Mouse (Mus musculus): ENCODE measurements at regions not wholly inside any gene's neighbourhood (a gene's known extent, or its start where the extent isn't known, plus 50 kb on each side); places are given as distances from the start of the nearest gene placed in this dataset.
"Not testable (repeated sequence)": the region's sequence is repeated elsewhere in the genome, so short reads cannot be mapped to it uniquely, and the experiment has no call there.

GRCm38 (mm10) chr5:7586547-7586946 lies 242.0 kb upstream of the Zfp804b start:
- Histone ChIP-seq H3K27ac (replicated peaks) (no peak overlapping the region), H3K27me3 (replicated peaks; ENCODE audit: low read depth, poor library complexity, severe bottlenecking) (no peaks in the 10 kb centered on the region), H3K36me3 (replicated peaks) (no peaks in the 10 kb centered on the region), H3K4me1 (no peaks in the 10 kb centered on the region), H3K9me3 (no peaks in the 10 kb centered on the region), H3K4me3 (no peak overlapping the region)
- DNase-seq (ENCODE audit: low spot score), result no peak

DNA sequence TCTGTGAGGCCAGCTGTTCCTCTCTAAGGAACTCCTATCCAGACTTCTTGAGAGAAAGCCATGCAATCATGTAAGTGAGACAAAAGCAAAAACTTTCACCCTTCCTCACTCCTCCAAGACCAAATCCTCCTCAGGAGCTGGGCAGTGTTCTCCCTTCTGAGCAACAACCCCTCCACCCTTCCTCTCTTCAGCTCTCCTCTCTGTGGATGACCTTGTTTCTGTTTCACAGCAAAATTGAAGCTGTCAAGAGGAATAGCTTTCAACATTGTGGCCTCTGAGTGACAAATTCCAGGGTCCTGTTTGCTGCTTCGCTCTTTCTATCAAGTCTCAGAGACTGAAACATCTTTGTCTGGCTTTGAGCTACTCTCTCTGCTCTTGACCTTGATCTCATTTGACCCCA lies 255.9 kb upstream of the Zfp804b start:
- no peaks in the 10 kb centered on the region for H3K27me3 ChIP-seq (replicated peaks; ENCODE audit: low read depth, poor library complexity, severe bottlenecking)
- no peak overlapping the region for H3K27ac ChIP-seq (replicated peaks)
- H3K4me1 ChIP-seq, result 0 out of 2 replicates have a peak, but pooled peaks cover 2% of the 10 kb centered on the region
- no peak for DNase-seq (ENCODE audit: low spot score)
- no peak overlapping the region for H3K4me3 ChIP-seq
- no peaks in the 10 kb centered on the region for H3K9me3 ChIP-seq
- no peaks in the 10 kb centered on the region for H3K36me3 ChIP-seq (replicated peaks)
- whole genome bisulfite sequencing, result 78% methylated on average over 1 of the region's 1 CpGs

- DNase-seq (ENCODE audit: low spot score), result no peak
- H3K4me3 ChIP-seq, result no peak overlapping the region
- H3K27ac ChIP-seq (replicated peaks), result no peak overlapping the region
- H3K36me3 ChIP-seq (replicated peaks), result no peaks in the 10 kb centered on the region
- no peaks in the 10 kb centered on the region for H3K27me3 ChIP-seq (replicated peaks; ENCODE audit: low read depth, poor library complexity, severe bottlenecking)
- no peaks in the 10 kb centered on the region for H3K9me3 ChIP-seq
- H3K4me1 ChIP-seq, result no peaks in the 10 kb centered on the region
These were observed 263.0 kb upstream of the Zfp804b start for GRCm38 (mm10) chr5:7607517-7607916.

- no peaks in the 10 kb centered on the region for H3K9me3 ChIP-seq
- no peaks in the 10 kb centered on the region for H3K36me3 ChIP-seq (replicated peaks)
- H3K27ac ChIP-seq (replicated peaks), result no peak overlapping the region
- no peak overlapping the region for H3K4me3 ChIP-seq
- DNase-seq (ENCODE audit: low spot score), result no peak
- H3K4me1 ChIP-seq, result no peaks in the 10 kb centered on the region
- 91% methylated on average over 2 of the region's 2 CpGs for WGBS
- H3K27me3 ChIP-seq (replicated peaks; ENCODE audit: low read depth, poor library complexity, severe bottlenecking), result no peaks in the 10 kb centered on the region
These were observed 263.4 kb upstream of the Zfp804b start for GRCm38 (mm10) chr5:7607924-7608323.

DNA sequence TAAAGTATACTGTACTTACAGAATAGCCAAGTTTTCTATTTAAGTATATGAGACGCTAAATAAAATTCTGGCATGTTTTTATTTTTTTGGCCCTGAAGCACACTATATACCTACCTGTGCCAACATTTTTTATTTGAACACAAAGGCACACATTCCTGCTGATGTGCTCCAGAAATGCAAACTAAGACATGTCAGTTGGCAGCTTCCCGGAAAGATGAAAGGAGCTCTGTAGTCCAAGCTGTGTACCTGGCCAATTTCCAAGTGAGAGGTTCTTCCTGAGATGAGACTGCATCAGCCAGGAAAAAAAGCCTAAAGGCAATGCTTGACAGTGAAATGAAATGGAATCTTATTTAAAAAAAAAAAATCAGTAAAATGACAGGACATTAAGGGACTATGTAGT lies 305.0 kb upstream of the Steap4 start:
- H3K36me3 ChIP-seq (replicated peaks), result no peaks in the 10 kb centered on the region
- no peak overlapping the region for H3K27ac ChIP-seq (replicated peaks)
- H3K4me3 ChIP-seq, result no peak overlapping the region
- H3K27me3 ChIP-seq (replicated peaks; ENCODE audit: low read depth, poor library complexity, severe bottlenecking), result no peaks in the 10 kb centered on the region
- DNase-seq (ENCODE audit: low spot score), result no peak
- WGBS, result 92% methylated on average over 2 of the region's 2 CpGs
- H3K9me3 ChIP-seq, result no peaks in the 10 kb centered on the region
- H3K4me1 ChIP-seq, result no peaks in the 10 kb centered on the region

- no peaks in the 10 kb centered on the region for H3K4me1 ChIP-seq
- no peaks in the 10 kb centered on the region for H3K36me3 ChIP-seq (replicated peaks)
- DNase-seq (ENCODE audit: low spot score), result no peak
- no peaks in the 10 kb centered on the region for H3K9me3 ChIP-seq
- H3K4me3 ChIP-seq, result no peak overlapping the region
- WGBS, result 76% methylated on average over 1 of the region's 1 CpGs
- no peaks in the 10 kb centered on the region for H3K27me3 ChIP-seq (replicated peaks; ENCODE audit: low read depth, poor library complexity, severe bottlenecking)
- H3K27ac ChIP-seq (replicated peaks), result no peak overlapping the region
These were observed 258.5 kb upstream of the Steap4 start for GRCm38 (mm10) chr5:7701776-7702175.

DNA sequence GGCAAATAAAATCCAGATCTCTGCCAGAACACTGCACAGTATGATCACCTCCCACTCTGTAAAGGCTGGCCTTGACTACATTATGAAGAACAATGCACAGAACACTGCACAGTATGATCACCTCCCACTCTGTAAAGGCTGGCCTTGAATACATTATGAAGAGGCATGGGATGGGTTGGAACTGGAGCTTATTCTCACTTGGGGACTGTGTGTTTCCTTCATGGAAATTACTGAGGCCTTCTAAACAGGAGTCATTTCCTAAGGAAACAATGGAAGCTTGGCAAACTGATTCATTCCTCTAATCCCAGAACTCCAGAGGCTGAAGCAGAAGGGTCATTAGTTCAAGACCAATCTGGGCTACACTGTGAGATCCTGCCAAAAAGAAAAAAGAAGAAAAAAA lies 240.7 kb upstream of the Steap4 start:
- Histone ChIP-seq H3K4me3 (no peak overlapping the region), H3K27me3 (replicated peaks; ENCODE audit: low read depth, poor library complexity, severe bottlenecking) (no peaks in the 10 kb centered on the region), H3K4me1 (no peaks in the 10 kb centered on the region), H3K27ac (replicated peaks) (no peak overlapping the region), H3K9me3 (no peaks in the 10 kb centered on the region), H3K36me3 (replicated peaks) (no peaks in the 10 kb centered on the region)
- no peak for DNase-seq (ENCODE audit: low spot score)

- Histone ChIP-seq H3K36me3 (replicated peaks) (no peaks in the 10 kb centered on the region), H3K4me3 (no peak overlapping the region), H3K27ac (replicated peaks) (no peak overlapping the region), H3K9me3 (no peaks in the 10 kb centered on the region), H3K4me1 (no peaks in the 10 kb centered on the region), H3K27me3 (replicated peaks; ENCODE audit: low read depth, poor library complexity, severe bottlenecking) (no peaks in the 10 kb centered on the region)
- 83% methylated on average over 3 of the region's 3 CpGs for WGBS
- no peak for DNase-seq (ENCODE audit: low spot score)
These were observed 240.2 kb upstream of the Steap4 start for GRCm38 (mm10) chr5:7720061-7720460.

- Histone ChIP-seq H3K27me3 (replicated peaks; ENCODE audit: low read depth, poor library complexity, severe bottlenecking) (no peaks in the 10 kb centered on the region), H3K9me3 (no peaks in the 10 kb centered on the region), H3K27ac (replicated peaks) (no peak overlapping the region), H3K4me3 (no peak overlapping the region), H3K4me1 (no peaks in the 10 kb centered on the region), H3K36me3 (replicated peaks) (no peaks in the 10 kb centered on the region)
- 85% methylated on average over 2 of the region's 2 CpGs for WGBS
- no peak for DNase-seq (ENCODE audit: low spot score)
These were observed 239.6 kb upstream of the Steap4 start for GRCm38 (mm10) chr5:7720688-7721087.

GRCm38 (mm10) chr5:7732566-7732965 lies 227.7 kb upstream of the Steap4 start:
- not testable (repeated sequence) for H3K27ac ChIP-seq (replicated peaks); H3K4me1 ChIP-seq; H3K27me3 ChIP-seq (replicated peaks; ENCODE audit: low read depth, poor library complexity, severe bottlenecking); H3K36me3 ChIP-seq (replicated peaks); H3K9me3 ChIP-seq; DNase-seq (ENCODE audit: low spot score); H3K4me3 ChIP-seq
- WGBS, result 74% methylated on average over 2 of the region's 2 CpGs

DNA sequence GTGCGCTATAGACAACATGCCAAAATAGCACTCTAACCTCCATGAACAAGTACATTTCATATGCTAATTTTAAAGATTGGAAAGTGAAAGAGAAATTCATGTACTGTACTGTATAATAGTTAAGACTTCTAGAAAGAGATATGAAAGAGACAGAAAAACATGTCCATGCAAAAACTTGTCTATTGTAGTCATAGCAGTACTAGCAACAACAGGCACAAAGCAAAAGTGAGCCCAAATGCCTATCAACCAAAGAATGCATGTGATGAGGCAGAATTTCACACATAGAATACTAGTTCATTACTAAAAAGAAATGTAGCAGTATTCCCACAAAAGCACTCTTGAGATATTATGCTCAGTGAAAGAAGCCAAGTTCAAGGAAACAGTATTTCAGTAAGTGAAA lies 180.4 kb upstream of the Steap4 start:
- Histone ChIP-seq H3K4me1 (no peaks in the 10 kb centered on the region), H3K36me3 (replicated peaks) (no peaks in the 10 kb centered on the region), H3K4me3 (no peak overlapping the region), H3K27ac (replicated peaks) (no peak overlapping the region), H3K27me3 (replicated peaks; ENCODE audit: low read depth, poor library complexity, severe bottlenecking) (no peaks in the 10 kb centered on the region), H3K9me3 (no peaks in the 10 kb centered on the region)
- WGBS, result 92% methylated on average over 1 of the region's 1 CpGs
- no peak for DNase-seq (ENCODE audit: low spot score)

DNA sequence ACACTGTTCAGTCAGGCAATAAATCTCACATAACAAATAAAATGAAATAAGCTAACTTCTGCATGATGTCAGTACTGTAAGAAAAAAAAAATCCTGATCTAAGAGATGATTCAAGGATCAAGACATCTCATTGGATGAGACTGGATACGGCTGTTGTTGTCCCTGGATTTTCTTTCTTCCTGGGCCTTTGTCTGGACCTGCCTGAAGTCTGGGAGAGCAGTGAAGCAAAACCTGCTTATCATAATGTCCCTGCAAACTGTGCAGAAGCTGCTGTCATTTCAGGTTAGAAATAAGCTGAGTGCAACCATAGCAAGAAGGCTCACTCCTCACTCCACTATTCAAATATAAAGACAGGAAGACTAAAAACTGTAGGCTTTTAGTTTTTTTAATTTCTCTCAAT lies 178.0 kb upstream of the Steap4 start:
- no peak overlapping the region for H3K27ac ChIP-seq (replicated peaks)
- 71% methylated on average over 1 of the region's 1 CpGs for WGBS
- no peaks in the 10 kb centered on the region for H3K4me1 ChIP-seq
- no peak for DNase-seq (ENCODE audit: low spot score)
- H3K27me3 ChIP-seq (replicated peaks; ENCODE audit: low read depth, poor library complexity, severe bottlenecking), result no peaks in the 10 kb centered on the region
- no peaks in the 10 kb centered on the region for H3K9me3 ChIP-seq
- H3K4me3 ChIP-seq, result no peak overlapping the region
- no peaks in the 10 kb centered on the region for H3K36me3 ChIP-seq (replicated peaks)

DNA sequence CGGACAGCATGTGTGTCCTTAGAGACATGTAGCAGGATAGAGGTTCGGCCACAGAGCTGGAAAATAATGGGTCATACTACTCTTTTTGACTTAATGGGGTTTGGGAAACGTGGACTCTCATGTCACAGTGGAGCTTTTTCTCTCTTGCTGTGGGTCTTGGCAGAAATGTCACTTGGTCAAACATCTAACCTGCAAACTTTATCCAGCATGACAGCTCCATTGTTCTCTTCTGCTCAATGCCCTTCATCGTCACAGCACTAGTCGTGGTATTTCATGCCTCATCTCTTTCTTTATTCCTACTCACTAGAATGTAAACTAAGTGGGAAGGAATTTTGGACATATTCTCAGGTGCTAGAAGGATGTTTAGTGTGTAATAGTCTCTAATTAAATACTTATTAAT lies 171.9 kb upstream of the Steap4 start:
- Histone ChIP-seq H3K36me3 (replicated peaks) (no peaks in the 10 kb centered on the region), H3K4me3 (no peak overlapping the region), H3K27me3 (replicated peaks; ENCODE audit: low read depth, poor library complexity, severe bottlenecking) (no peaks in the 10 kb centered on the region), H3K27ac (replicated peaks) (no peak overlapping the region), H3K4me1 (no peaks in the 10 kb centered on the region), H3K9me3 (no peaks in the 10 kb centered on the region)
- DNase-seq (ENCODE audit: low spot score), result no peak
- 66% methylated on average over 5 of the region's 5 CpGs for WGBS

- Histone ChIP-seq H3K4me3 (no peak overlapping the region), H3K4me1 (no peaks in the 10 kb centered on the region), H3K27me3 (replicated peaks; ENCODE audit: low read depth, poor library complexity, severe bottlenecking) (no peaks in the 10 kb centered on the region), H3K9me3 (no peaks in the 10 kb centered on the region), H3K36me3 (replicated peaks) (no peaks in the 10 kb centered on the region), H3K27ac (replicated peaks) (no peak overlapping the region)
- DNase-seq (ENCODE audit: low spot score), result no peak
- WGBS, result 92% methylated on average over 1 of the region's 1 CpGs
These were observed 171.1 kb upstream of the Steap4 start for GRCm38 (mm10) chr5:7789126-7789525.
